Mouse (Mus musculus) stomach, embryonic 15.5 days (tissue): ENCODE measurements around the gene Fam13a. TPM values are rescaled to one million over a fixed set of nuclear protein-coding genes. Genes with fewer than 3 reads are reported as not detected.

Source experiments
- ATAC-seq: fragments of 200-750 bp; cut with Nextera tagmentation; 2 replicates; pipeline ENCODE4 v1.8.0; 2017; ENCODE audit warnings: low read depth, moderate number of reproducible peaks, moderate TSS enrichment; ENCODE audit not compliant: insufficient read depth, low FRiP score
- H3K27ac ChIP-seq: fragments of 300-500 bp; sonication (generic); 2 replicates; pipeline ENCODE4 v1.5.1; 2015; ENCODE audit warnings: mild to moderate bottlenecking, inconsistent platforms
- H3K27me3 ChIP-seq: fragments of 300-500 bp; sonication (generic); replicated peaks from 2 replicates; pipeline ENCODE4 v1.6.1; 2015; ENCODE audit warnings: inconsistent platforms
- H3K36me3 ChIP-seq: fragments of 300-500 bp; sonication (generic); 2 replicates; pipeline ENCODE4 v1.6.1; 2015; ENCODE audit warnings: inconsistent platforms
- H3K4me1 ChIP-seq: fragments of 300-500 bp; sonication (generic); 2 replicates; pipeline ENCODE4 v1.6.1; 2015; ENCODE audit warnings: inconsistent platforms
- H3K4me2 ChIP-seq: fragments of 300-500 bp; sonication (generic); 2 replicates; pipeline ENCODE4 v1.6.1; 2015; ENCODE audit warnings: mild to moderate bottlenecking, inconsistent platforms
- H3K4me3 ChIP-seq: fragments of 300-500 bp; sonication (generic); replicated peaks from 2 replicates; pipeline ENCODE4 v1.5.1; 2015; ENCODE audit warnings: inconsistent platforms
- H3K9ac ChIP-seq: fragments of 300-500 bp; sonication (generic); 2 replicates; pipeline ENCODE4 v1.6.1; 2015; ENCODE audit warnings: inconsistent platforms
- H3K9me3 ChIP-seq: fragments of 300-500 bp; sonication (generic); 2 replicates; pipeline ENCODE4 v1.6.1; 2016; ENCODE audit warnings: inconsistent platforms
- WGBS: fragments of 180-500 bp; shearing (Covaris S2); methylation state at CpG from one replicate; pipeline ENCODE4 v1.1.7; 2015; 5-methylcytosine and 5-hydroxymethylcytosine counted together
- polyA plus RNA-seq: library from polyadenylated mRNA; unstranded; fragments of >200 nt; fragmentation: Nextera tagmentation; extraction: Ambion mirVana; gene quantifications from 2 replicates; pipeline ENCODE4 v1.2.1, GENCODE M21; 2015

Gene Fam13a
- polyA plus RNA-seq, 1 experiment from 2014 or later: 11.1 TPM

- H3K9me3 ChIP-seq: no peaks in the 10 kb centered on the region
- H3K27me3 ChIP-seq: no peaks in the 10 kb centered on the region
- H3K4me1 ChIP-seq: no peaks in the 10 kb centered on the region
- 0 out of 2 replicates have a peak, but pooled peaks cover 3% of the 10 kb centered on the region for H3K36me3 ChIP-seq
- H3K9ac ChIP-seq: no peak overlapping the region
- no peak overlapping the region for H3K4me2 ChIP-seq
- WGBS: 84% methylated on average over 9 of the region's 9 CpGs
- no peak for ATAC-seq
- H3K4me3 ChIP-seq: no peak overlapping the region
- no peak overlapping the region for H3K27ac ChIP-seq
Measured at GRCm38 (mm10) chr6:58929911-58930431, 94.4 kb downstream of the Fam13a start.

GRCm38 (mm10) chr6:58927881-58928280 lies 96.5 kb downstream of the Fam13a start:
- ATAC-seq: no peak
- WGBS: 69% methylated on average over 2 of the region's 2 CpGs
- H3K9ac ChIP-seq: no peak overlapping the region
- H3K4me2 ChIP-seq: no peak overlapping the region
- H3K27ac ChIP-seq: no peak overlapping the region
- no peaks in the 10 kb centered on the region for H3K4me1 ChIP-seq
- H3K27me3 ChIP-seq: no peaks in the 10 kb centered on the region
- H3K36me3 ChIP-seq: no peaks in the 10 kb centered on the region
- H3K4me3 ChIP-seq: no peak overlapping the region
- H3K9me3 ChIP-seq: no peaks in the 10 kb centered on the region

- ATAC-seq: no peak
- Histone ChIP-seq H3K9ac (no peak overlapping the region), H3K27ac (no peak overlapping the region), H3K4me1 (no peaks in the 10 kb centered on the region), H3K9me3 (no peaks in the 10 kb centered on the region), H3K4me2 (no peak overlapping the region), H3K27me3 (no peaks in the 10 kb centered on the region), H3K4me3 (no peak overlapping the region), H3K36me3 (no peaks in the 10 kb centered on the region)
- WGBS: 62% methylated on average over 5 of the region's 5 CpGs
Measured at GRCm38 (mm10) chr6:58922511-58922910, 101.8 kb downstream of the Fam13a start.

DNA sequence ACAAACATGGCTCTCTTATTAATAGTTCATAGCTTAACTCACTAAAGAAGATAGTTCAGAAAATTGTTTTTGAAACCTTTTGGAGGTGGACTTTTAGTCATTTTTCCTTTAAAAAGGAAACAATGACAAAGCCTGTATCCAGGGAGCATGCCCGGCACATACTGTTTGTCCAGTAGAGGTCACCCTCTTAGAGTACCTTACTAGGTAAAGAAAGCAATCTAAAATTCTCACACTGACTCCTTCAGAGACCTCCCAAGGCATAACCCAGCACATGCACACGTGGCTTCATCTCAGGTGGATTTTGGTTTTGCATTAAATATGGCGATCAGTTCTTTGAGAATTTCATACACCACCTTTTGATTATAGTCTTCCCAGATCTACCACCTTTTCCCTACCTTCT lies 102.7 kb downstream of the Fam13a start:
- H3K4me1 ChIP-seq: no peaks in the 10 kb centered on the region
- no peaks in the 10 kb centered on the region for H3K27me3 ChIP-seq
- no peaks in the 10 kb centered on the region for H3K9me3 ChIP-seq
- H3K36me3 ChIP-seq: no peaks in the 10 kb centered on the region
- H3K27ac ChIP-seq: no peak overlapping the region
- no peak for ATAC-seq
- no peak overlapping the region for H3K9ac ChIP-seq
- 54% methylated on average over 3 of the region's 3 CpGs for WGBS
- no peak overlapping the region for H3K4me2 ChIP-seq
- no peak overlapping the region for H3K4me3 ChIP-seq

- ATAC-seq: no peak
Measured at GRCm38 (mm10) chr6:58920735-58921134, 103.6 kb downstream of the Fam13a start.

DNA sequence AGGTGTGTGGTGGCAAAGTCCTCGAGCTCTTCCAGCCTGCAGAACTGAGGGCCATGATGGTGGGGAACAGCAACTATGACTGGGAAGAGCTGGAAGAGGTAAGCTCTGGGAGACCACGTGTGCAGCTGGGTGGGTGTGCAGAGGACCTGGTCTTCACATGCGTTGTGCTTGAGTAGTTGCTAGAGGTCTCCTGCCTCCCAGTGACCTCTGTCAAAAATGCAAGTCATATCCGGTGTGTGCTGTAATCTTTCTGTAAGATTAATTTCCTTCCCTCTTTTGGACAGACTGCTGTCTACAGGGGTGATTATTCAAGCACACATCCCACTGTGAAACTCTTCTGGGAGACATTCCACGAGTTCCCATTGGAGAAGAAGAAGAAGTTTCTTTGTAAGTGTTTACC lies 107.9 kb downstream of the Fam13a start:
- ATAC-seq: no peak

More at GRCm38 (mm10) chr6:58920735-58921134, 103.6 kb downstream of the Fam13a start:
- H3K4me3 ChIP-seq: no peak overlapping the region
- no peaks in the 10 kb centered on the region for H3K4me1 ChIP-seq
- 79% methylated on average over 6 of the region's 6 CpGs for WGBS
- H3K27me3 ChIP-seq: no peaks in the 10 kb centered on the region
- H3K9ac ChIP-seq: no peak overlapping the region
- H3K36me3 ChIP-seq: no peaks in the 10 kb centered on the region
- H3K9me3 ChIP-seq: no peaks in the 10 kb centered on the region
- H3K27ac ChIP-seq: no peak overlapping the region
- H3K4me2 ChIP-seq: no peak overlapping the region

GRCm38 (mm10) chr6:58913971-58914370 lies 110.4 kb downstream of the Fam13a start:
- WGBS: 55% methylated on average over 5 of the region's 5 CpGs
- Histone ChIP-seq H3K27ac (0 out of 2 replicates have a peak overlapping the region, but pooled peaks have one; percentile 57), H3K9ac (no peak overlapping the region), H3K36me3 (no peaks in the 10 kb centered on the region), H3K9me3 (no peaks in the 10 kb centered on the region), H3K27me3 (no peaks in the 10 kb centered on the region), H3K4me2 (no peak overlapping the region), H3K4me3 (no peak overlapping the region), H3K4me1 (no peaks in the 10 kb centered on the region)
- no peak for ATAC-seq

More for the DNA sequence above, 107.9 kb downstream of the Fam13a start:
- WGBS: 75% methylated on average over 5 of the region's 5 CpGs
- Histone ChIP-seq H3K4me2 (no peak overlapping the region), H3K9me3 (no peaks in the 10 kb centered on the region), H3K27me3 (no peaks in the 10 kb centered on the region), H3K36me3 (no peaks in the 10 kb centered on the region), H3K27ac (no peak overlapping the region), H3K9ac (no peak overlapping the region), H3K4me1 (no peaks in the 10 kb centered on the region), H3K4me3 (no peak overlapping the region)

DNA sequence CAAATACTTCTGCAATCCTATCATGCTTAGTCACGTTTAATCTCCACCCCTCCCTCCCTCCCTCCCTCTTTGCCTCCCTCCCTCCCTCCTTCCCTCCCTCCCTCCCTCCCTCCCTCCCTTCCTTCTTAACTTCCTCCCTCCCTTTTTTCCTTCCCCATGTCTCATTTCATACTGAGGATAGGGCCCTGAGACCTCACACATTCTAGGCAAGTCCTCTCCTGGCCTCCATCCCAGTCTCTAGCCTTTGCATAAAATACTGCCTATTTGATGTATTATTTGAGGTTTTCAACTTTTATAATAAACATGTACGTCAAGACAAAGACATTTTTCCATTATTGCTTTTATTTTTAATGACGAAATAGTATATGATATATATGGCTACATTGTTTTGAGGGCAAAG lies 110.8 kb downstream of the Fam13a start:
- no peaks in the 10 kb centered on the region for H3K27me3 ChIP-seq
- H3K4me2 ChIP-seq: no peak overlapping the region
- H3K4me1 ChIP-seq: no peaks in the 10 kb centered on the region
- H3K9me3 ChIP-seq: no peaks in the 10 kb centered on the region
- 43% methylated on average over 3 of the region's 3 CpGs for WGBS
- H3K36me3 ChIP-seq: no peaks in the 10 kb centered on the region
- no peak for ATAC-seq
- no peak overlapping the region for H3K4me3 ChIP-seq
- H3K9ac ChIP-seq: no peak overlapping the region
- no peak overlapping the region for H3K27ac ChIP-seq

DNA sequence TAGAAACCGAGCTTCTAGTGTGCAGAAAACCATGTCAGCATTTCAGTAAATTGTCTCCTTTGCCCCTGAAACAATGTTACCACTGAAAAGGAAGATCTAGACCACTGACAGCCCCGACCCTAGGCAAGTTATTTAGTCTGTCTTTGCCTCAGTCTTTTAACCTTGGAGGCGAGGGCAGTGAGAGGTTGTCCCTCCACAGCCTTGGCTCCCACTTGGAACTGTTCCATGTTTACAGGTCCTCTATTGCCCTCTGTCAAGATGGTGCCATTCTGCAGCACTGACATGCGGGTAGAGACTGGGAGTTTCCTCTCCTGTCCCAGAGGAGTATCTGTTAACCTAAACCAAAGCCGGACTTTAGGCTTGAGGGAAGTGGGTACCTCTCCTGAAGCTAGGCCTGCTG lies 111.5 kb downstream of the Fam13a start:
- 72% methylated on average over 5 of the region's 5 CpGs for WGBS
- Histone ChIP-seq H3K27ac (no peak overlapping the region; the same call in 1 of the 2 replicates), H3K9ac (no peak overlapping the region), H3K4me1 (no peaks in the 10 kb centered on the region), H3K4me2 (no peak overlapping the region), H3K9me3 (no peaks in the 10 kb centered on the region), H3K27me3 (no peaks in the 10 kb centered on the region), H3K36me3 (no peaks in the 10 kb centered on the region), H3K4me3 (no peak overlapping the region)
- no peak for ATAC-seq

- H3K4me1 ChIP-seq: no peaks in the 10 kb centered on the region
- no peak overlapping the region for H3K9ac ChIP-seq
- 84% methylated on average over 2 of the region's 2 CpGs for WGBS
- H3K27ac ChIP-seq: no peak overlapping the region
- H3K36me3 ChIP-seq: no peaks in the 10 kb centered on the region
- no peak overlapping the region for H3K4me2 ChIP-seq
- no peak for ATAC-seq
- no peaks in the 10 kb centered on the region for H3K9me3 ChIP-seq
- H3K4me3 ChIP-seq: no peak overlapping the region
- no peaks in the 10 kb centered on the region for H3K27me3 ChIP-seq
Measured at GRCm38 (mm10) chr6:58907791-58908190, 116.6 kb downstream of the Fam13a start.

DNA sequence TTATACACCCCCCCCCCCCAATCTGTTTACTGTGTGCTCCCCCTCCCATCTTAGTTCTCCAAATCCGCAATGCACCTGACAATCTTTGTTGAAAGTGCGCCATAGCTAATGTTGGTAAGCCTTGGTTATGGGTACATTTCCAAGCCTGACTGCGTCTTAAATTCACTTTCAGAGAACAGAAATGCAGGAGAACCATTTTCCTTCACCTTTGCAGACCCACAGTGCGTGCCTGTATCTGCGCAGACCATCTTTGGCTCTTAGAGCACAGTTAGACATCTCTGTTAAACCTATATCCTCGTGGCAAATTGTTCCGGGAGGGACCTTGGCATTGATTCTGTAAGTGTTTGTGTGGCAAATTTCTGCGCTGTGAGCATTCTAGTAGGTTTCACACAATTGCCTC lies 117.0 kb downstream of the Fam13a start:
- no peaks in the 10 kb centered on the region for H3K36me3 ChIP-seq
- H3K27ac ChIP-seq: no peak overlapping the region
- ATAC-seq: no peak
- H3K9me3 ChIP-seq: no peaks in the 10 kb centered on the region
- H3K4me3 ChIP-seq: no peak overlapping the region; the same call in 1 of the 2 replicates
- H3K27me3 ChIP-seq: no peaks in the 10 kb centered on the region
- no peaks in the 10 kb centered on the region for H3K4me1 ChIP-seq
- no peak overlapping the region for H3K9ac ChIP-seq
- H3K4me2 ChIP-seq: peak overlapping the region; percentile 72; the same call in 1 of the 2 replicates
- WGBS: 86% methylated on average over 8 of the region's 8 CpGs

GRCm38 (mm10) chr6:58906852-58907261 lies 117.5 kb downstream of the Fam13a start, which contains the start of gene Nap1l5:
Nap1l5 (minus strand) TSS chr6:58907076.
- H3K9ac ChIP-seq: no peak within 1 kb of the TSS

DNA sequence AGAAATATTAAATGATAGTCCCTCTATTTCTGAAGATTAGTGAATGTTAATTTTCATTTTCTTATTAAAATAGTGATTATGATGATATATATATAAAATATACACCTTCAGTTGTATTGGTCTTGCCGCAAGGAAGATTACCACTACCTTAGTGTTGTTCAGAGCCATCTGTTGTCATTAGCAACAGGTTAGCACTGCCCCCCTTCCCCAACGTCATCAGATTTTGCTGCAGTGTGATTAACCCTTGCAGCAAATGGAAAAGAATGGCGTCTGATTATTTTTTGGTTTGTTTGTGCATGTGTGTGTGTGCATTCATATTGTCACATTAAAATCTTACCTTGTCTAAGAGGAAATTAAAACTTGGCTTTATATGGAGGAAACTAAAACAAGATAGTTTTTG lies 119.8 kb downstream of the Fam13a start:
- 61% methylated on average over 3 of the region's 3 CpGs for WGBS
- no peaks in the 10 kb centered on the region for H3K27me3 ChIP-seq
- ATAC-seq: no peak
- H3K9ac ChIP-seq: no peak overlapping the region
- no peaks in the 10 kb centered on the region for H3K4me1 ChIP-seq
- no peak overlapping the region for H3K4me3 ChIP-seq
- H3K36me3 ChIP-seq: no peaks in the 10 kb centered on the region
- no peaks in the 10 kb centered on the region for H3K9me3 ChIP-seq
- no peak overlapping the region for H3K27ac ChIP-seq
- no peak overlapping the region for H3K4me2 ChIP-seq

More at GRCm38 (mm10) chr6:58906852-58907261, 117.5 kb downstream of the Fam13a start, which contains the start of gene Nap1l5:
- no peaks in the 10 kb centered on the region for H3K9me3 ChIP-seq
- ATAC-seq: peak; percentile 43; the same call in 1 of the 2 replicates
- H3K27me3 ChIP-seq: no peaks in the 10 kb centered on the region
- H3K4me1 ChIP-seq: no peaks in the 10 kb centered on the region
- no peaks in the 10 kb centered on the region for H3K36me3 ChIP-seq
- H3K4me2 ChIP-seq: peak within 1 kb of the TSS; percentile 72
- peak within 1 kb of the TSS; percentile 42 for H3K4me3 ChIP-seq
- WGBS: 61% methylated on average over 34 of the region's 34 CpGs
- no peak within 1 kb of the TSS for H3K27ac ChIP-seq
